Mouse (Mus musculus) spleen, adult 18-20 months (tissue): ENCODE results near the gene Pole.

Experiments
- DNase-seq, 2 experiments: peaks; one replicate each; pipeline ENCODE4 v3.0.0; 2022; ENCODE audit warnings: mixed read lengths in 2 of 2

Gene Pole

GRCm38 (mm10) chr5:110345553-110345952 lies 59.4 kb downstream of the Pole start:
- DNase-seq, result no peak

GRCm38 (mm10) chr5:110347006-110347405 lies 60.9 kb downstream of the Pole start:
- DNase-seq, result no peak

GRCm38 (mm10) chr5:110354716-110355115 lies 68.6 kb downstream of the Pole start:
- DNase-seq, result peak in 1 of 2 experiments; percentile 42

GRCm38 (mm10) chr5:110357531-110358179 lies 71.5 kb downstream of the Pole start:
- DNase-seq, result peak; percentile 40 to 75

- no peak for DNase-seq
These were observed 75.4 kb downstream of the Pole start for GRCm38 (mm10) chr5:110361465-110361864.

- DNase-seq, result no peak
These were observed 76.7 kb downstream of the Pole start for GRCm38 (mm10) chr5:110362813-110363178.

- DNase-seq, result peak in 1 of 2 experiments; percentile 58
These were observed 77.2 kb downstream of the Pole start for GRCm38 (mm10) chr5:110363179-110363821.

- DNase-seq, result no peak
These were observed 77.9 kb downstream of the Pole start for GRCm38 (mm10) chr5:110363822-110364545.

GRCm38 (mm10) chr5:110376802-110377433 lies 90.8 kb downstream of the Pole start:
- DNase-seq, result peak; percentile 39 to 67

- no peak for DNase-seq
These were observed 92.1 kb downstream of the Pole start for GRCm38 (mm10) chr5:110378181-110378583.

- no peak for DNase-seq
These were observed 93.0 kb downstream of the Pole start for GRCm38 (mm10) chr5:110379086-110379485.

GRCm38 (mm10) chr5:110379823-110380222 lies 93.7 kb downstream of the Pole start:
- DNase-seq, result no peak

GRCm38 (mm10) chr5:110384491-110384890 lies 98.4 kb downstream of the Pole start:
- no peak for DNase-seq

GRCm38 (mm10) chr5:110385263-110385662 lies 99.2 kb downstream of the Pole start:
- no peak for DNase-seq

GRCm38 (mm10) chr5:110386371-110387330 lies 100.5 kb downstream of the Pole start:
- DNase-seq, result peak in 1 of 2 experiments; percentile 50
